ENCODE assay signal across 4 mouse cellular contexts in genomic region chr15:20669507-20669906, GRCm38 (mm10). TPM values are rescaled to one million over a fixed set of nuclear protein-coding genes. Genes with fewer than 3 reads are reported as not detected.
"Had no signal": no experiment of that assay in that cellular context is flagged by ENCODE, and none has a peak within 500 bp of the region (broad histone marks: within the 10 kb centered on the region; RNA-seq: fewer than 3 reads in every experiment).

No protein-coding gene starts in this region.

RNA-seq across cellular contexts. Expression of gene Acot10, which starts 3.0 kb away (rescaled TPM):
- total RNA-seq: neutrophil, adult 5-6 weeks had no signal
- polyA plus RNA-seq: small intestine, adult 2 months; spleen, adult 2 months; thymus, adult 2 months had no signal
